Mouse (Mus musculus) midbrain, embryonic 16.5 days (tissue): ENCODE data around the gene Duxbl2. TPM values are rescaled to one million over a fixed set of nuclear protein-coding genes. Genes with fewer than 3 reads are reported as not detected.
"Not testable (repeated sequence)": the region's sequence is repeated elsewhere in the genome, so short reads cannot be mapped to it uniquely, and the experiment has no call there.

Source experiments
- ATAC-seq: fragments of 200-750 bp; cut with Nextera tagmentation; 2 replicates; pipeline ENCODE4 v1.8.0; 2017; ENCODE audit warnings: moderate TSS enrichment
- H3K27ac ChIP-seq: fragments of 300-500 bp; sonication (generic); 2 replicates; pipeline ENCODE4 v1.5.1; 2014; ENCODE audit warnings: mild to moderate bottlenecking, low read length, mixed read lengths
- H3K27me3 ChIP-seq: fragments of 300-500 bp; sonication (generic); 2 replicates; pipeline ENCODE4 v1.6.1; 2014; ENCODE audit warnings: low read depth, low read length, mixed read lengths; ENCODE audit not compliant: control insufficient read depth, insufficient read depth
- H3K36me3 ChIP-seq: fragments of 300-500 bp; sonication (generic); 2 replicates; pipeline ENCODE4 v1.6.1; 2014; ENCODE audit warnings: mild to moderate bottlenecking, low read length, moderate library complexity, mixed read lengths; ENCODE audit not compliant: control insufficient read depth, insufficient read depth
- H3K4me1 ChIP-seq: fragments of 300-500 bp; sonication (generic); 2 replicates; pipeline ENCODE4 v1.6.1; 2014; ENCODE audit warnings: mild to moderate bottlenecking, low read length, mixed read lengths; ENCODE audit not compliant: control insufficient read depth, insufficient read depth
- H3K4me2 ChIP-seq: fragments of 300-500 bp; sonication (generic); 2 replicates; pipeline ENCODE4 v1.6.1; 2014; ENCODE audit warnings: mild to moderate bottlenecking, low read length, mixed read lengths
- H3K4me3 ChIP-seq: fragments of 300-500 bp; sonication (generic); 2 replicates; pipeline ENCODE4 v1.5.1; 2014; ENCODE audit warnings: low read depth, mild to moderate bottlenecking, low read length, moderate library complexity, mixed read lengths
- H3K9ac ChIP-seq: fragments of 300-500 bp; sonication (generic); 2 replicates; pipeline ENCODE4 v1.6.1; 2014; ENCODE audit warnings: low read depth, low read length, mixed read lengths
- H3K9me3 ChIP-seq: fragments of 300-500 bp; sonication (generic); replicated peaks from 2 replicates; pipeline ENCODE4 v1.6.1; 2014; ENCODE audit warnings: mild to moderate bottlenecking, low read length, mixed read lengths; ENCODE audit not compliant: control insufficient read depth, poor library complexity, severe bottlenecking
- WGBS: fragments of 180-500 bp; shearing (Covaris S2); extraction: QIAGEN DNeasy Blood & Tissue Kit; methylation state at CpG from one replicate; pipeline ENCODE4 v1.1.7; 2014; 5-methylcytosine and 5-hydroxymethylcytosine counted together
- polyA plus RNA-seq: library from polyadenylated mRNA; unstranded; fragments of >200 nt; fragmentation: Nextera tagmentation; extraction: Ambion mirVana; gene quantifications from 2 replicates; pipeline ENCODE4 v1.2.1, GENCODE M21; 2015

The Duxbl2 gene
- 1.9 TPM in 1 of 2 replicates, not detected in the other for polyA plus RNA-seq

DNA sequence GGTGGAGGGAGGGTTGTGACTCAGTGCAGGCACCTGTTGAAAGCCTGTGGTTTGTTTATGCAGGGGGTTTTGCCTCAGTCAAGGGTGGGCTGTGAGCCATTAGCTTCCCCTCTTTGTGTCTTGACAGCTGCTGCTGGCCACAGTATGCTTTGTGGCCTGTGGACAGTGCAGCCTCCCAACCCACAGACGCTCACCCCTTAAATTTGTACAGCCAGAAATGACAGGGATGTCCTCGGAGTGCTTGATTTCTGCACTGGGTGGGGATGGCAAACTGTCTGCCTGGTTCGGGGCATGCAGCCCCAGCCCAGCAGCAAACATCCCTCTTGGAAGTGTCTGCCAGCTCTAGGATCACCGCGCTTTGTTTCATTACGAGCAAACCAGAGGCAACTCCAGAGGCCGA lies at the start of gene Duxbl2:
TSS of gene Duxbl2 (plus strand) at position 200 of the 400 bp plus-strand sequence.
- peak; percentile 39; the same call in 1 of the 2 replicates for ATAC-seq
- H3K27ac ChIP-seq, H3K9ac ChIP-seq, H3K9me3 ChIP-seq, H3K4me2 ChIP-seq, H3K4me3 ChIP-seq, H3K27me3 ChIP-seq, H3K36me3 ChIP-seq, H3K4me1 ChIP-seq: not testable (repeated sequence)
- no CpG with 5 or more reads among the region's 7 CpGs for whole genome bisulfite sequencing

DNA sequence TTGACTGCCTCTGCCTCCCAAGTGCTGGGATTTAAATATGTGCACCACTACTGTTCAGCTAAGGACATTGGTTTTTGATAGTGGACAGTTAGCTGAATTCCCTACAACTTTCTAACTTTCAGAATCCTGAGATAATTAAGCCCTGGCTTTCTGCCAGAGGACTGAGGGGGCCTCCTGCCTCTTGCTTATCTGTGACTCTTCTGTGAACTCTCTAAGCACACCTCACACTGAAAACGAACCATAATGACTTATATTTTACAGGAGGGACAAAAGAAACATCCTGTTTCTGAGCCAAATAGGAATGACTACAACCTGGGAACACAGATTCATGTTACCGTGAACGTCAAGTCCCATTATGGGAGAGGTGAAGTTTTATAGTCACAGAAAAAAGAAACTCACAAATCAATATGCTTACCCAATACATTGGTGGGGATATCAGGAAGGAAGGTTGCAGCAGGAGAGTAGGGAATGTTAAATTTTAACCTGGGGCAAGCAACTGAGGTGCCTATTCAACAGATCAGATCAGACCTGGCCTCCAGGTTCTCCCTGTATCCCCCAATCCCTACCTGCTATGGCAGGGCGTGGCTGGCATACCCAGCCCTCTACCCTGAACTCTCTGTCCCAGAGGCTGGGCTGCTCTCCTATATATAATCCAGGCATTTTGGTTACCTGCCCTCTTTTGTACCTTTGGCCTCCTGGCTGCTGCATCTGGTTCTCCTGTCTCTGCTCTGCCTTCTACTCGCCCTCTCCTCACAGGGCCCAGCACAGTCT lies 41.3 kb upstream of the Duxbl2 start:
- not testable (repeated sequence) for H3K9ac ChIP-seq

DNA sequence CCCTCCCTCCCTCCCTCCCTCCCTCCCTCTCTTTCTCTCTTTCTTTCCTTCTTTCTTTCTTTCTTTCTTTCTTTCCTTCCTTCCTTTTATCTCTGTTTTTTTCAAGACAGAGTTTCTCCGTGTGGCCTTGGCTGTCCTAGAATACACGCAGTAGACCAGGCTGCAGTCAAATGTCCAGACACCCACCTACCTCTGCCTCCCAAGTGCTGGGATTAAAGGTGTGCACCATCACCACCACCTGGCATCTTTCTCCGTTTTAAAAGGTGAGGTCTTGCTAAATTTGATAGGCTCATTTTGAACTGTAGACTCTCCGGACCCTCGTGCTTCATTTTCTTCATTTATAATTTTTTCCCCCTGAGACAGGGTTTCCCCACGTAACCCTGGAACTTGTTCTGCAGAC lies 36.9 kb upstream of the Duxbl2 start, which contains the start of gene Cphx2:
TSS of gene Cphx2 (plus strand) at position 301 of the 400 bp plus-strand sequence.
- ATAC-seq, H3K4me2 ChIP-seq: not testable (repeated sequence)
- no CpG with 5 or more reads among the region's 6 CpGs for WGBS

More for the DNA sequence above, 41.3 kb upstream of the Duxbl2 start:
- WGBS, result no CpG with 5 or more reads among the region's 5 CpGs
- ATAC-seq, H3K4me1 ChIP-seq, H3K27me3 ChIP-seq, H3K4me3 ChIP-seq, H3K4me2 ChIP-seq, H3K9me3 ChIP-seq, H3K27ac ChIP-seq, H3K36me3 ChIP-seq: not testable (repeated sequence)

DNA sequence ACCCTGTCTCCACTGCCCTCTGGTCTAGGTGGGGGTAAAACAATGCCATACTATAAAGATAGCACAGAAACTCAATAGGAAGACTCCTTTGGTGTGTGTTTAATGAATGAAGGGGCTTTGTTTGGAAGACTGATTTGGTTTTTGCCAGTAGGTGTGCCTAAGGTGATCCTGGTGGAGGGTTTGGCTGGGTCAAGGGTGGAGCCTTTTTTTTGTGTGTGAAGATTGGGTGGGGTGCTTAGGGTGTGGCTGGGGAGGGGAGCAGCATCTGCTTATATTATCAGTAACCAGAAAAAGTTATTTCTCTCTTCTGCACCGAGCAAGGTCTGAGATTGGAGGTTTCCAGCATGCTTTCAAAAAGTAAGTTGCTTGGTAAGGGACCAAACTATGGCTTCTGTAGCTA lies 36.2 kb upstream of the Duxbl2 start, which contains the start of gene Cphx3:
TSS of gene Cphx3 (plus strand) at position 301 of the 400 bp plus-strand sequence.
- not testable (repeated sequence) for H3K27ac ChIP-seq, H3K27me3 ChIP-seq, H3K9me3 ChIP-seq, H3K36me3 ChIP-seq, ATAC-seq, H3K4me1 ChIP-seq, H3K4me2 ChIP-seq, H3K9ac ChIP-seq, H3K4me3 ChIP-seq
- no CpG with 5 or more reads among the region's 1 CpGs for WGBS

More for the DNA sequence above, 36.9 kb upstream of the Duxbl2 start, which contains the start of gene Cphx2:
- H3K9ac ChIP-seq, H3K9me3 ChIP-seq, H3K4me3 ChIP-seq, H3K36me3 ChIP-seq, H3K27ac ChIP-seq, H3K4me1 ChIP-seq, H3K27me3 ChIP-seq: not testable (repeated sequence)

DNA sequence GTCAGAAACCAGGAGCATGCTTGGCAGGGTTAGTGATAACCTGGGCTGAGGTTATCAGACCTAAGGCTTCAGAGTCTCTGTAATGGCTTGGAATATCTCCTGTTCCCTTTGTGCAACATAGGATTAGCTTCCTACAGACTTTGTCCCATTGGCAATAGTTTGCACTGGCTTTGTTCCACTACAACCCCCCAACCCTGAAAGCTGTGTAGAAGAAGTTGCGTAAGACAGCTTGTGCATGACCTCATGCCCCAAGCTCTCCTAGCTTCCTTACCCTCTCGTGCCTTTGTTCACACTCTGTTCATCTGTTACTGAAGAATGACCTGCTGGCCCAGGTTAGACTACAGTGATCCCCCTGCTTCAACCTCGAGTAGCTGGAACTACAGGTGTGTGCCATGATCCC lies 20.5 kb upstream of the Duxbl2 start:
- not testable (repeated sequence) for H3K4me2 ChIP-seq, H3K4me1 ChIP-seq, H3K36me3 ChIP-seq, H3K9ac ChIP-seq, H3K27ac ChIP-seq, ATAC-seq, H3K9me3 ChIP-seq, H3K4me3 ChIP-seq, H3K27me3 ChIP-seq
- WGBS, result no CpG with 5 or more reads among the region's 3 CpGs

DNA sequence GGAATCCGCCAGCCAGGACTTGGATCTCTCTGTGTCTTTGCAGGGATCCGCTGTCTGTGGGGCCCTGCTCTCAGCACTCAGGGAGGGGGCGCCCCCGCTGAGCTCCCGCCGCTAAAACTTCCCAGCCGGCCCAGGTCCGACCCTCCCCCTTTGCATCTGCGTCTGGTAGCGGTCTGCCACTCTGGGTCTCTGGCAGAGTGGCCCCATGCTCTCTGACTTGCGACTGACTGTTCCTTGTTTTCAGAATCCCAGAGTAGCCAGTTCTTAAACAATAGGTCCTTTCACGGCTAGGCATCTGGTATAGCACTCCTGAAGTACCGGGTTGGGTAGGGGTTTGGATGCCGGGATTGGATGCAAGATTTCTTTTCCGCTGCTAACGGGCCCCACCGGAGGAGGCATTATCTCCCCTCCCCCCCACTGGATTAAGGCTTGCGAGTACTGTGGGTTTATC lies 426 bp downstream of the Duxbl2 start:
- peak; percentile 88 for ATAC-seq
- no CpG with 5 or more reads among the region's 18 CpGs for WGBS
- not testable (repeated sequence) for H3K27ac ChIP-seq, H3K4me1 ChIP-seq, H3K9me3 ChIP-seq, H3K27me3 ChIP-seq, H3K9ac ChIP-seq, H3K4me3 ChIP-seq, H3K4me2 ChIP-seq, H3K36me3 ChIP-seq

DNA sequence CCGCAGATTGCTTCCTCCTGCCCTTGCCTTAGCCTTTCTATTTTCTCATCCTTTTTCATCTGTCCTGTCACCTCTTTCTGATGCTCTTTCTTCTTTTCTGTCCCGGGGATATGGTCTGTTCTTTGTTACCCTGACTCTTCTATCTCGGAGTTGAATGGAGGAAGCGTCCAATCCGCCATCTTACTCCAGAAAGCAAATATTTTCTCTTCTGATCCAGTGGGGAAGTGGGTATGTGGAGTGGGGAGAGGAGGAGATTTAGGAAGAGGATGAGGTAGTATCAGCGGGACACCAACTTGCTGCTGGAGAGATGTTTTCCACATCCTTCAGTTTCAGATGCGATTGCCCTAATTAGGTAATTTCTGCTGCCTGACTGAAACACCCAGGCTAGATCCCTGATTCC lies 946 bp downstream of the Duxbl2 start:
- H3K27me3 ChIP-seq, H3K4me1 ChIP-seq, H3K9me3 ChIP-seq, ATAC-seq, H3K9ac ChIP-seq, H3K27ac ChIP-seq, H3K36me3 ChIP-seq, H3K4me3 ChIP-seq, H3K4me2 ChIP-seq: not testable (repeated sequence)
- WGBS, result no CpG with 5 or more reads among the region's 7 CpGs

DNA sequence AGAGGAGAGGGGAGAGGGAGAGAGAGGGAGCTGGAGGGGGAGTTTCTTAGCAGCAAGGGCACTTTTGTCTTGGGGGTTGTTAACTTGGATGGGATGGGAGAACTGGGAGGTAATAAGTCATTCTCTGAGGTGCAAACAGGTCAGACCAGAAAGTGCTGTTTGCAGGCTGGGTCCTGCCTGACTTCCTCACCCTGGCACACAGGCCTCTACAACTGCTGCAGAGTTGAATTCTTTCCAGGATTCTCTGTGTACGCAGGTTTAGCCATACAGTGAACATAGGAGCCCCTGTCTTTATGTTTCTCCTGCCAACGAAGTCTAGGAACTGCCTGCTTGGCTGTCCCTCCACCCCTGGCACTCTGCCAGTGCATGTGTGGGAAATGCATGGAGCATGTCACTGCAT lies 28.9 kb downstream of the Duxbl2 start:
- H3K9ac ChIP-seq, H3K4me3 ChIP-seq, H3K9me3 ChIP-seq, H3K27me3 ChIP-seq, H3K4me1 ChIP-seq, ATAC-seq, H3K4me2 ChIP-seq, H3K36me3 ChIP-seq, H3K27ac ChIP-seq: not testable (repeated sequence)
- no CpG with 5 or more reads among the region's 2 CpGs for WGBS

DNA sequence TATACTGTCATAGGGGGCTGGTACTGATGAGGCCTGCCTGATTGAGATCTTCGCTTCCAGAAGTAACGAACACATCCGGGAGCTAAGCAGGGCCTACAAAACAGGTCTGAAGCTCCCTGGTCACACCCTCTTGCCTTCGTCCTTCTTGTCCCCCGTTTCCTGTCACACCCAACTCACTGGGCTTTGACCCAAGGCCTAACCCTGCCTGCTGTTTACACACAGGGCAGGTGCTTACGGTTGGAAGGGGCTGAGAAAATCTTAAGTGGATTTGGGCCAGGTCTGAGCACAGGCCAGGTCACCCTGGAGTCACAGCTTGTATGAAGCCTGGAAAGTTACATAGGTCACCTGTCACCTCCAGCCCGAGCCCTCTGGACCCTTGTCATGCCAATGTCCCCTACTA lies 37.9 kb downstream of the Duxbl2 start:
- not testable (repeated sequence) for H3K9ac ChIP-seq, H3K9me3 ChIP-seq, H3K27ac ChIP-seq, H3K4me3 ChIP-seq, H3K4me2 ChIP-seq, H3K27me3 ChIP-seq, H3K4me1 ChIP-seq, H3K36me3 ChIP-seq, ATAC-seq
- no CpG with 5 or more reads among the region's 7 CpGs for WGBS
